ENCODE assay signal across 19 mouse cellular contexts in genomic region chr1:153680363-153680762, GRCm38 (mm10). TPM values are rescaled to one million over a fixed set of nuclear protein-coding genes. Genes with fewer than 3 reads are reported as not detected.
A peak's percentile ranks its signal among the peaks of the same experiment; 100 is the strongest.
DNase-seq lines count a peak whose midpoint lies in the region; ATAC-seq and TF ChIP-seq lines count a peak whose summit lies in the region.
"Had no signal": no experiment of that assay in that cellular context is flagged by ENCODE, and none has a peak within 500 bp of the region (broad histone marks: within the 10 kb centered on the region; RNA-seq: fewer than 3 reads in every experiment).

No protein-coding gene starts in this region.

- H3K4me2 ChIP-seq in hindbrain, embryonic 12.5 days (replicated peaks): no peak overlapping the region
- H3K4me2 ChIP-seq in neural tube, embryonic 12.5 days (replicated peaks): no peak overlapping the region
- H3K4me2 ChIP-seq in neural tube, embryonic 15.5 days: no peak overlapping the region
- H3K4me2 ChIP-seq: liver, embryonic 11.5 days had no signal

- TF ChIP-seq EP300 in ES-Bruce4 (IDR thresholded peaks at IDR 0.05; ENCODE audit: insufficient read depth, low read depth, low read length): no peak
- no peak for TF ChIP-seq EP300 in heart, adult 2 months (IDR thresholded peaks at IDR 0.05; ENCODE audit: insufficient read depth, low read depth, low read length)

- 62% methylated on average over 6 of the region's 6 CpGs for WGBS in hindbrain, embryonic 10.5 days
- 61% methylated on average over 6 of the region's 6 CpGs for WGBS in hindbrain, embryonic 12.5 days
- WGBS in neural tube, embryonic 12.5 days: 66% methylated on average over 6 of the region's 6 CpGs
- 60% methylated on average over 6 of the region's 6 CpGs for WGBS in neural tube, embryonic 15.5 days
- WGBS in heart, adult 2 months: 66% methylated on average over 6 of the region's 6 CpGs

- no peak for TF ChIP-seq POLR2A in ES-Bruce4 (IDR thresholded peaks at IDR 0.05; ENCODE audit: insufficient read depth, low read length)
- TF ChIP-seq POLR2A in heart, adult 2 months (IDR thresholded peaks at IDR 0.05; ENCODE audit: insufficient read depth, low read depth, low read length): no peak

- H3K4me3 ChIP-seq in hindbrain, embryonic 10.5 days: no peak overlapping the region
- H3K4me3 ChIP-seq in hindbrain, embryonic 12.5 days: no peak overlapping the region
- H3K4me3 ChIP-seq in neural tube, embryonic 12.5 days: no peak overlapping the region
- no peak overlapping the region for H3K4me3 ChIP-seq in neural tube, embryonic 15.5 days (replicated peaks)
- peak overlapping the region; percentile 59 for H3K4me3 ChIP-seq in ES-Bruce4 (ENCODE audit: low read depth, low read length)
- H3K4me3 ChIP-seq in heart, adult 2 months: no peak overlapping the region
- H3K4me3 ChIP-seq: megakaryocyte, embryonic 14.5 days; myocyte had no signal

- no peaks in the 10 kb centered on the region for H3K79me2 ChIP-seq in heart, adult 2 months (replicated peaks; ENCODE audit: control insufficient read depth, insufficient read depth, low read length)

- intact Hi-C loops in heart, adult 2 months (cut with DNase I): no loop called here

- DNase-seq in hindbrain, embryonic 10.5 days (ENCODE audit: low spot score): no peak
- peak; percentile 43 to 55 for DNase-seq in cerebellum, postnatal 25 days
- no peak for DNase-seq in right cerebral cortex, adult 2 months (ENCODE audit: low spot score in 2 of 2)
- DNase-seq in heart, adult 2 months: no peak
- DNase-seq: adrenal gland, postnatal 14 days; heart, adult 18-20 months; kidney, adult 9 months; layer of hippocampus, postnatal 36 days; left cerebral cortex, postnatal 4 days had no signal

- TF ChIP-seq CTCF in ES-Bruce4 (IDR thresholded peaks at IDR 0.05; ENCODE audit: low read depth, low read length): no peak
- no peak for TF ChIP-seq CTCF in heart, adult 2 months (IDR thresholded peaks at IDR 0.05)

- no peaks in the 10 kb centered on the region for H3K36me3 ChIP-seq in hindbrain, embryonic 10.5 days
- no peaks in the 10 kb centered on the region for H3K36me3 ChIP-seq in hindbrain, embryonic 12.5 days
- no peaks in the 10 kb centered on the region for H3K36me3 ChIP-seq in neural tube, embryonic 12.5 days
- H3K36me3 ChIP-seq in neural tube, embryonic 15.5 days: no peaks in the 10 kb centered on the region
- H3K36me3 ChIP-seq in ES-Bruce4 (ENCODE audit: control insufficient read depth, insufficient read depth, low read length, poor library complexity, severe bottlenecking): no peaks in the 10 kb centered on the region
- no peaks in the 10 kb centered on the region for H3K36me3 ChIP-seq in heart, adult 2 months (ENCODE audit: control insufficient read depth, insufficient read depth, low read length)
- H3K36me3 ChIP-seq: G1E had no signal

- no peak for ATAC-seq in hindbrain, embryonic 12.5 days (ENCODE audit: low FRiP score)
- ATAC-seq in neural tube, embryonic 12.5 days (ENCODE audit: low FRiP score, low read depth): peak; percentile 32; the same call in 1 of the 2 replicates
- ATAC-seq in neural tube, embryonic 15.5 days (ENCODE audit: low FRiP score): no peak
- ATAC-seq: forebrain, embryonic 16.5 days had no signal

- H3K27me3 ChIP-seq in hindbrain, embryonic 10.5 days (ENCODE audit: insufficient read depth, poor library complexity, severe bottlenecking): peaks cover 5% of the 10 kb centered on the region; the same call in 1 of the 2 replicates
- no peaks in the 10 kb centered on the region; the same call in 1 of the 2 replicates for H3K27me3 ChIP-seq in hindbrain, embryonic 12.5 days
- H3K27me3 ChIP-seq in neural tube, embryonic 12.5 days (replicated peaks): 0 out of 2 replicates have a peak, but pooled peaks cover 5% of the 10 kb centered on the region
- H3K27me3 ChIP-seq in neural tube, embryonic 15.5 days (replicated peaks): no peaks in the 10 kb centered on the region
- H3K27me3 ChIP-seq in ES-Bruce4 (ENCODE audit: control insufficient read depth, insufficient read depth, low read length, poor library complexity, severe bottlenecking): no peaks in the 10 kb centered on the region
- no peaks in the 10 kb centered on the region for H3K27me3 ChIP-seq in heart, adult 2 months (ENCODE audit: control insufficient read depth, insufficient read depth, low read length)

- H3K4me1 ChIP-seq in hindbrain, embryonic 10.5 days (replicated peaks): peaks cover 30% of the 10 kb centered on the region
- peaks cover 11% of the 10 kb centered on the region; the same call in 1 of the 2 replicates for H3K4me1 ChIP-seq in hindbrain, embryonic 12.5 days
- peaks cover 14% of the 10 kb centered on the region for H3K4me1 ChIP-seq in neural tube, embryonic 12.5 days
- H3K4me1 ChIP-seq in neural tube, embryonic 15.5 days: peaks cover 16% of the 10 kb centered on the region
- peaks cover 2% of the 10 kb centered on the region for H3K4me1 ChIP-seq in ES-Bruce4 (ENCODE audit: control insufficient read depth, insufficient read depth, low read length)
- H3K4me1 ChIP-seq in heart, adult 2 months (ENCODE audit: control insufficient read depth, insufficient read depth, low read length): no peaks in the 10 kb centered on the region
- H3K4me1 ChIP-seq: megakaryocyte, embryonic 14.5 days had no signal

- peak overlapping the region; percentile 54; the same call in 1 of the 2 replicates for H3K27ac ChIP-seq in hindbrain, embryonic 10.5 days
- no peak overlapping the region for H3K27ac ChIP-seq in hindbrain, embryonic 12.5 days
- H3K27ac ChIP-seq in neural tube, embryonic 12.5 days: no peak overlapping the region
- H3K27ac ChIP-seq in neural tube, embryonic 15.5 days (replicated peaks): no peak overlapping the region
- H3K27ac ChIP-seq in ES-Bruce4 (ENCODE audit: insufficient read depth, low read length): no peak overlapping the region
- no peak overlapping the region for H3K27ac ChIP-seq in heart, adult 2 months

- H3K9ac ChIP-seq in hindbrain, embryonic 12.5 days: no peak overlapping the region
- no peak overlapping the region for H3K9ac ChIP-seq in neural tube, embryonic 12.5 days
- no peak overlapping the region for H3K9ac ChIP-seq in neural tube, embryonic 15.5 days (replicated peaks)
- no peak overlapping the region for H3K9ac ChIP-seq in ES-Bruce4 (ENCODE audit: low read depth, poor library complexity, severe bottlenecking)
- no peak overlapping the region for H3K9ac ChIP-seq in heart, adult 2 months (ENCODE audit: low read depth, low read length)

- H3K9me3 ChIP-seq in hindbrain, embryonic 10.5 days: no peaks in the 10 kb centered on the region
- H3K9me3 ChIP-seq in hindbrain, embryonic 12.5 days (replicated peaks): no peaks in the 10 kb centered on the region
- H3K9me3 ChIP-seq in neural tube, embryonic 12.5 days: no peaks in the 10 kb centered on the region
- no peaks in the 10 kb centered on the region for H3K9me3 ChIP-seq in neural tube, embryonic 15.5 days (replicated peaks)
- no peaks in the 10 kb centered on the region for H3K9me3 ChIP-seq in ES-Bruce4 (replicated peaks; ENCODE audit: control insufficient read depth, insufficient read depth, low read length, poor library complexity, severe bottlenecking)
- H3K9me3 ChIP-seq: G1E; megakaryocyte, embryonic 14.5 days had no signal

RNA-seq across cellular contexts. Expression of gene Rgs8, which starts 27.5 kb away (rescaled TPM):
- polyA plus RNA-seq in hindbrain, embryonic 10.5 days (2016; fragmentation: Nextera tagmentation; extraction: Ambion mirVana): 4.9 and 8.9 TPM in 2 replicates
- polyA plus RNA-seq in hindbrain, embryonic 12.5 days (2016; fragmentation: Nextera tagmentation; extraction: Ambion mirVana): 18.3 and 18.6 TPM in 2 replicates
- polyA plus RNA-seq in neural tube, embryonic 12.5 days (2016; fragmentation: Nextera tagmentation; extraction: Ambion mirVana): 16.9 and 17.0 TPM in 2 replicates
- polyA plus RNA-seq in neural tube, embryonic 15.5 days (2015; fragmentation: Nextera tagmentation; extraction: Ambion mirVana): 11.2 and 13.4 TPM in 2 replicates
- 0.10 TPM in 1 of 2 replicates, not detected in the other for polyA plus RNA-seq in ES-Bruce4 (2011; ENCODE audit: insufficient read depth, insufficient read length, low read depth, missing spikeins)
- total RNA-seq in heart, adult 2 months (2021): not detected
- 0.06 TPM in 2 replicates for polyA plus RNA-seq in heart, adult 2 months (2012; rRNA removed)
- total RNA-seq: gastrocnemius, adult 8-10 months; heart, adult 18-20 months had no signal
- polyA plus RNA-seq: G1E had no signal

RNA-seq across cellular contexts. Expression of gene Rgs16, which starts 59.8 kb away (rescaled TPM):
- 18.9 and 21.1 TPM in 2 replicates for polyA plus RNA-seq in hindbrain, embryonic 10.5 days (2016; fragmentation: Nextera tagmentation; extraction: Ambion mirVana)
- 24.9 and 27.0 TPM in 2 replicates for polyA plus RNA-seq in hindbrain, embryonic 12.5 days (2016; fragmentation: Nextera tagmentation; extraction: Ambion mirVana)
- 42.6 TPM in 2 replicates for polyA plus RNA-seq in neural tube, embryonic 12.5 days (2016; fragmentation: Nextera tagmentation; extraction: Ambion mirVana)
- 11.3 and 14.3 TPM in 2 replicates for polyA plus RNA-seq in neural tube, embryonic 15.5 days (2015; fragmentation: Nextera tagmentation; extraction: Ambion mirVana)
- 5.7 and 5.8 TPM in 2 replicates for polyA plus RNA-seq in ES-Bruce4 (2011; ENCODE audit: insufficient read depth, insufficient read length, low read depth, missing spikeins)
- total RNA-seq in heart, adult 2 months (2021): 1 to 10 TPM; 1.4 to 1.9 TPM
- 0.80 and 1.3 TPM in 2 replicates for polyA plus RNA-seq in heart, adult 2 months (2012; rRNA removed)
- total RNA-seq: G1E had no signal
- polyA plus RNA-seq: G1E had no signal

Comparison
In these comparisons a context has a peak if more than half of its experiments do, and no peak if none do; other contexts are left out.
1. DNase-seq: peak in cerebellum, postnatal 25 days (2 of 2); none in hindbrain, embryonic 10.5 days (single experiment), right cerebral cortex, adult 2 months (0 of 2) and heart, adult 2 months (0 of 2).